Mouse (Mus musculus): ENCODE measurements around the gene Aldh1l2.

Aldh1l2 gene

DNA sequence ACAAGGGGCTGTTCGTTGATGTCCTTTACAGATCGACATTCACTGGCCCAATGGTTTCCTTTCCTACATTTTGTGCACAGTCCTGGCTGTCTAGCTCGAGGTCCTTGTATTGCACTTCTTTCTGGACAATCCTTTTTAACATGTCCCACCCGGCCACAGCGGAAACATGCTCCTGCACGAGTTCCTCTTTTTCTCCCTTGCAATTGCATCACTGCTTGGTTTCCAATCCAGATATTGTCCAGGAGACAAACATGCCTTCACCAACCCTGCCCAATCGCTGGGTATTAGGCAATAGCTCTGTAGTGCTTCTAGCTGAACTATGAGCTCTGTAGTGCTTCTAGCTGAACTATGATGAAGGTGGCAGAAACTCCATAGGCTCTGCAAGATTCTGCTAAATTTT lies 85.4 kb downstream of the Aldh1l2 start:
- DNase-seq: no peak
